Mouse (Mus musculus) thymus, postnatal 0 days (tissue): ENCODE data around the gene Acp7. TPM values are rescaled to one million over a fixed set of nuclear protein-coding genes. Genes with fewer than 3 reads are reported as not detected.
A peak's percentile ranks its signal among the peaks of the same experiment; 100 is the strongest.
"Not testable (repeated sequence)": the region's sequence is repeated elsewhere in the genome, so short reads cannot be mapped to it uniquely, and the experiment has no call there.

Source experiments
- DNase-seq: peaks from one replicate; pipeline ENCODE4 v3.0.0-alpha.2; 2015; ENCODE audit warnings: low spot score
- polyA plus RNA-seq: library from polyadenylated mRNA; unstranded; fragments of >200 nt; fragmentation: Nextera tagmentation; extraction: Ambion mirVana; gene quantifications from 2 replicates; pipeline ENCODE4 v1.2.1, GENCODE M21; 2015

The Acp7 gene
- polyA plus RNA-seq, result 0.06 and 0.07 TPM in 2 replicates

DNA sequence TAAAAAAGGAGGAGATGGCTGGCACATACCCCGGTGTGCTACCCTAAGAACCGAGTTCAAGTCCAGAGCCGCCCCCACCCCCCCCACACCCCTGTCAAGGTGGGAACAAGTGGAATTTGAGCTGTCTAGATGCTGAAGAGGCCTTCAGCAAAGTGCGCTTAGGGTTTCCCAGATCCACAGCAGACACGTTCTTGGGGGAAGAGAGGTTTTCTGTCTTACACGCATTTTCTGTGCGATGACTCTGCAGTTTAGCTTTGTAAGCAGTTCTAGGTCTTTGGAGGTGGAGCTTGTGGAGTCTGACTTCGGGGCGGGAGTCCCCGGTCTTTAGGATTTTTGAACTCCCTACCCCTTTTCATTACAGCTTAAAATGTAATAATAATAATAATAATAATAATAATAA, at the start of gene Acp7:
Gene Acp7 (minus strand): TSS at position 260 of the 400 bp plus-strand sequence.
- DNase-seq, result no peak

DNA sequence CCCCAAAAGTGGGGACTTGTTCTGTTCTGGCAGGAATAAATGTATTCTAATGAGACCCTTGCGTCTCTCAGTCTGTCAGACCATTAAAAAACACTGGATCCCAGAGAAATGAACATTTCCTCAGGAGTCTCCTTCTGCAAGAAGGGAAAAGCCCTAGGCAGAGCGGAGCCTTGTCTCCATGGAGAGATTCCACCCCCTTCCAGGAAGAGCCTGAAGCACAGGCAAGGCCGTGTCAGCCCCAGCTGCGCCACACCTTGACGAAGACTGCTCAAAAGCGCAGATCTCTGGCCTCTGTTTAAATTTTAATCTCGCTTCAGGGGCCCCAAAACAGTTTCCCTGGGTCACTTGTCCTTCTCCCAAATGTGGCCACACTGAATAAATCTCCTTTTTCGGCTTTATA, 46.5 kb upstream of the Acp7 start:
- no peak for DNase-seq

DNA sequence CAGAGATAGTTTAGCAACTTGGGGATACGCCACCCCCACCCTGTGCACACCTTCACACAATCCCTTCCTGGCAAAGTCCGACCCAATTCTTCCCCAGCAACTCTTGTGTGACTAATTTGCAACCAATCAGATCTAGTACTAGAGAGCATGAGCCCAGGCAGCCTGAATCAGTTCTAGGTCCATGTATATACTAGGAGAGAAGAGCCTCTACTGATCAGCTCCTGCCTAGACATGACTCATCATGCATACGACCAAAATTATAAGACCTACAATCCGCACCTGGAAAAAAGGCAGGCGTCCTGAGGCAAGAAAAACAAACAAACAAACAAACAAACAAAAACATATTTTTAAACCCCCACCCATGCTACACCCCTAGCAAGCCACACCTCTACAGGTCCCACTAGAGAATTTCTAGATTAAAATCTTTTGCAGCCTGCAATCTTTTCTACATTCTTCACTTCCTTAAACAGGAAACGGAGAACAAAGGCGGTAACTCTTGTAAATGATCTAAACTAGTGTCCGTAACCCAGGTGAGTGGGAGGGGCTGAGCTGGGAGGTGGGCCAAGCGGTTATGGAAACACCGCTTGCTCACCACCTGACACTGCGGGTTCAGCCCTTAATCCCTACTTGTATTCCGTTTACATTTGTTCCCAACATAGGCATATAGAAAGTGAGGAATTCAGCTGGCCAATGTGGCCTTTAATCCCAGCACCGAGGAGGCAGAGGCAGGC, 45.8 kb upstream of the Acp7 start:
- DNase-seq, result peak; percentile 24

GRCm38 (mm10) chr7:28675746-28676145, 44.6 kb upstream of the Acp7 start:
- DNase-seq, result no peak

- no peak for DNase-seq
Measured at GRCm38 (mm10) chr7:28674994-28675393, 43.9 kb upstream of the Acp7 start.

- DNase-seq, result not testable (repeated sequence)
Measured at GRCm38 (mm10) chr7:28672786-28673185, 41.7 kb upstream of the Acp7 start.

- DNase-seq, result peak; percentile 47
Measured at GRCm38 (mm10) chr7:28672276-28672675, 41.1 kb upstream of the Acp7 start.

- peak; percentile 75 for DNase-seq
Measured at GRCm38 (mm10) chr7:28671172-28671571, 40.0 kb upstream of the Acp7 start.

DNA sequence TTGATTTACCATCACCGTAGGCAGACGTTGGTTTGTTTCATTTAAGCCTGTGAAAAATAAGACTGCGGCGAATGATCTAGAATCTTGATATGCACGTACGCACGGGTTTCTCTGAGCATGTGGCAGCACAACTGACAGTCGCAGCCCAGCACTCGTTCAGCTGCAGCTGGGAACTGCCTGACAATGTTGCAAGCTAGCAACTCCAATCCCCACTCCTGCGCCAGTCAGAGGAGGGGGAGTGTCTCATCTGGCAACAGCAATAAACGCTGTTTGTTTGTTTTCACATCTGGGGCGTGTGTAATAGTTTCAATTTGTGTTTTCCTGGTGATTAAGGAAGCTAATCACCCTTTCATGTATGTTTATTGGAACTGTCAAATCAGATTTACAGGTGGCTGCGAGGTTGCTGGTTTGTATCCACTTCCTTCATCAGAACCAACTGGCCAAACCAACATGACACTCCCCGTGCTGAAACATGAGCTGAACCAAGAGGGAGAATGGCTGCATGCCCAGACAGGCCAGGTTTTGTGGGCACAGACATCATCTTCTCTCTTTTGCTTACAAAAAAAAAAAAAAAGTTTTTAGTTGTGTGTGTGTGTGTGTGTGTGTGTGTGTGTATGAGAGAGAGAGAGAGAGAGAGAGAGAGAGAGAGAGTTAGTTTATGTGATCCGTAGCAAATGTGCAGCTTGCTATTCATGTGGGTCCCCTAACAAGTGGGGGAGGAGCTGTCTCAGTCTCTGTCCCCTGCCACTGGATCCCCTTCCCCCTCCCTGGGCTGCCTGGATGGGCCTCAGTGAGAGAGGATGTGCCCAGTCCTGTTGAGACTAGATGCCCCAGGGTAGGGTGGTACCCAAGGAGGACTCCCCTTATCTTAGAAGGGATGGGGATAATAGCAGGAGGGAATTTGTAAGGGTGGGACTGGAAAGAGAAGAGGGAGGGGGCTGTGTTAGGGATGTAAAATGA, 34.8 kb upstream of the Acp7 start:
- DNase-seq, result peak; percentile 54

DNA sequence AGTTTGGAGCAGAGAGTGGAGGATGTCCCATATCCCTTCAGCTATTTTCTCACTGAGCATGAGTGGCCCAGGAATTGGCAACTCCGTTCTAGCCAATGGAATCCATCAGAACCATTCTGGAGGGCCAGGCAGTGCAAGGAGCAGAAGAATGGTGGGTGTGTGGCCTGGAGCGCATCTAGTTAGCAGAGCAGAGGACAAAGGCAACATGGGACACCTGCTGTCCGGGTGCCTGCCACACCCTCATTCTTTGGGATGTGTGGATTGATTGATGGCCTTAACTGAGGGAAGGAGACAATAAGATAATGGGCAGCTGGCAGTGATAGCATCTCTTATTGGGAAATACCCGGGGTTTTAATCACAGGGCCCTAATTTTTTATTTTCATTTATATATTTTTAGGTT, 25.3 kb upstream of the Acp7 start:
- no peak for DNase-seq

- no peak for DNase-seq
Measured at GRCm38 (mm10) chr7:28651157-28651556, 20.0 kb upstream of the Acp7 start.

DNA sequence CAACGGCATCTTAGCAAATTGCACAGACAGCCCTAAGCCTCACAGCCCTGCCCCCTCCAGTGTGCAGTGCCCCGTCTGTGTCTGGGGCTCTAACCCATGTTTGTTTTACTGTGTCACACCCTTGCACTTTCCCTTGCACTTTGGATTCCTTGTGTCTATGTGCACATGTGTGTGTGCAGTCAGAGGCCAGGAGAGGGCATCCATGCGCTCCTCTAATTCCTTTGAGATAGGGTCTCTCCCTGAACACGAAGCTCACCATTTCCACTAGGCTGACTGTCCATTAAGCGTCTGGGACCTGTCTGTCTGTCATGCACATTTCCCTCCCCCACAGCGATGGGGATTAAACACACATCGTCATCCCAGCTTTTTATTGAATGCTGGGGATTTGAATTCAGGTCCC, 15.9 kb upstream of the Acp7 start:
- DNase-seq, result peak; percentile 41

DNA sequence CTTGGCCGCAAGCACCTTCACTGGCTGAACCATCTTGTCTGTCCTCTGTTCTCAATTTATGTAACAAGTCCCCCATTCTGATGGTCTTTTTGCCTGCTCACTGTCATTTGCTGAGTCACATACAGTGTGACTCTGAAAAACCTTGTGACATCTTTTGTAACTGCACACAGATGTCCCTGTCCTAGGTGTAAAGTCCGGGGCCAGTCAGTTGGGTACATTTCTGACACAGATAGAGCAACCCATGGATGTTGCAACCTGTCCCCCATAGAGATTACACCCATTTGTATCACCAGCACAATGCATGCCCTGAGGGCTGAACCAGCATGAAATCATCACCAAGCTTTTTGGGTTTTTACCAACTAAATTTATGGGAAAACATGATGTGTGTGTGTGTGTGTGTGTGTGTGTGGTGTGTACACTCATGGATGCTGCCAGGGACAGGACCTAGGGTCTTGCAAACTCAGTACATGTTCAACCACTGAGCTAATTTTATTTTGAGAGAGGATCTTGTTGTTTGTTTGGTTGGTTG, 14.9 kb upstream of the Acp7 start:
- DNase-seq, result no peak

GRCm38 (mm10) chr7:28645366-28645765, 14.2 kb upstream of the Acp7 start:
- no peak for DNase-seq

- DNase-seq, result no peak
Measured at GRCm38 (mm10) chr7:28641546-28641945, 10.4 kb upstream of the Acp7 start.

DNA sequence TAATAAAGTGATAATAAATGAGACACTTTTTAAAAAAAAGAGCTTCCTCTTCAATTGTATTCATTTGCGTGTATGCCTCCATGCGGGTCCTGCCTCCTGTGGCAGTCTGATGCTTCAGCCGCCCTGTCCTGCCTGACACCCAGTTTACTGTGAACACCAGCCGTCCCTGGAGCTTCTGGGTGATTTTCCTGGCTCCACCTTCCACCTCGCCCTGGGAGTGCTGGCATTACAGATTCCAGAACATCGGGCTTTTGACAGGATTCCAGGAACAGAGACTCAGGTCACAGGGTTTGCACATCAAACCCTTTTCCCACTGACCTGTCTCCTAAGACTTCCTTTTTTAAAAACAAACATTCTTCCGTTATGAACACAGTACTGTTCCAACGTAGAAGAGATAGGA, 6.4 kb upstream of the Acp7 start:
- DNase-seq, result no peak

DNA sequence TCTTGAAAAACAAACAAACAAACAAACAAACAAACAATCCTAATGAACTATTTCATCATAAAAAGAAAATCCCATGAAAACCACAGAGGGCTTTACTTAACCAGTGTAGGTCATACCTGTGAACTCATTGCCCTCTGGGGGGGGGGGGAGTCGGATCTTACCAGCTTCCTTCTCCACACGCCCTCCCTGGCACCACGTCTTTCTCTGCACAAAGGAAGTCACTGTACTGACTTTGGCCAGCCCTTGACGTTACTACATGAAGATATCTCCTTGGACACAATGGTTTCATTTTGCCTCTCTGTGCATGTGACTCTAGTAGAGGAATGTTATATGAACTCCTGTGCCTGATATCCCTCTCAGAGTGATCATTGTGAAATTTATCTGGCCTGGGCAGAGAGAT, 3.0 kb upstream of the Acp7 start:
- DNase-seq, result no peak

DNA sequence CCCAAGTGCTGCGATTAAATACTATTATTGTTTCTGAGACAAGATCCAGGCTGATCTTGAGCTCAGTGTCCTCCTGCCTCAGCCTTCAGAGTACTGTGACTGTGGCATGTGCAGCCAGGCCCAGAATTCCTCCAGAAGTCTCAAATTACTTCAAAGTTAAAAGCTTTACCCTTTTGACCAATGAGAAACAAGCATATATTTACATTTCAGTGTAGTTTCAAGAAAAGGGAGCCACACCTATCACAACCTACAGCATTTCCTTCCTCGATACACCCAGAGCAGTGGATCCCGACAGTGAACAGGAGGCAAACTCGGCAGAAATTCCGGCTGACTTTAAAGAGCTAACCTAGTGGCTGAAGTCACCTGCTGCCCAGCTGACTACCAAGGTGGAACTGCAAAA, 6.3 kb downstream of the Acp7 start:
- no peak for DNase-seq

DNA sequence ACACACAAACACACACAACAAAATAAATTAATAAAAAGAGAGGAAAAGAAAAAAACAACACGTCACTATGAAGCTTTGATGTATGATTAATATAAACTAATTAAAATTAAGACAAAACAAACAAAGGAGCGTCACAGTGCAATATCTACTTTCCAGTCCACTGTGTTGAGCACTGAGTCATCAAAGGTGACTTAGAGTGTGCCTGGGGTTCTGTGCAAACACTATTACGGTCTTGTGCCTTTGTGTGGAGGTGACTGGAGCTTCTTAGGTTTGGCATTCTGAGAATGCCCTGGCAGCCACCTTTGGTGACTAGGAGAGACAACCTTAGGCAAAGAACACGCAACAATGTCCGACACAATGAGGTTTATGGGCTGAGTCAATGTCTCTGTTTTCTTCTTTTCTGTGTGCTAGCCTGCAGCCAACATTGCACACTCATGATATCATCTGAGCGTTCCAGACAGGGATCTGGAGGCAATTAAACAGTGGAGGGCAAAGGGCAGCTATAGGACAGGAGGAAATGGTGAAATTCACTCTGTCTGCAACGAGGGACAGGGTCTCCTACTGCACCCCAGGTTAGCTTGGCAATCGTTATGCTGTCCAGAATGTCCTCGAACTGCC, 11.9 kb downstream of the Acp7 start:
- no peak for DNase-seq

DNA sequence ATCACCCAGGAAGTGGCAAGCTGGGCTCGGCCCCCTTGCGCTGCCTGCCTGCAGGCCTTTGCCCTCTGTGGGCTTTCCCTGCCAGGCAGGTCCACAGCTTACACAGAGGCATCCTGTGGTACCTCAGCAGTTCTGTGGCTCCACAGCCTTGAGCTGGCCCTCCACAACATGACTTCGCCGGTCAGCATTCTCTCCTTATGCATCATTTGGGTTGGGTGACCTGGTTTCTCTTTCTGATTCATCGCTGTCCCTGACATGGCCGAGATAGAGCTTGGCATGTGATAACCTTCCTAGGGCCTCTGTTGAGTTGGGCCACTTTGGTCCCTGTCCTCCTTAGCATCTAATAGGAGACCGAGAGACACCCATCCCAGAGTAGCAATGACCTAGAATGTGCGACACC, 25.2 kb downstream of the Acp7 start:
- no peak for DNase-seq

DNA sequence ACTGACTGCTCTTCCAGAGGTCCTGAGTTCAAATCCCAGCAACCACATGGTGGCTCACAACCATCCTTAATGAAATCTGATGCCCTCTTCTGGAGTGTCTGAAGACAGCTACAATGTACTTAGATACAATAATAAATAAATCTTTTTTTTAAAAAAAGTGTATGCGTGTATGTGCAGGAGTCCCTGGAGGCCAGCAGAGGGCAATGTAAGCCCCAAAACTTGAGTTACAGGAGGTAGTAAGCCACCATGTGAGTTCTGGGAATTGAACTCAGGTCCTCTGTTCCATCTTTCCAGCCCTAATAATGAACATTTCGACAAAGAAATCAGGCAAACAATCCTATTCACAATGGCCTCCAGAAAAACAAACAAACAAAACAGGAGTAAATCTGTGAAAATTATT, 27.3 kb downstream of the Acp7 start:
- DNase-seq, result not testable (repeated sequence)

DNA sequence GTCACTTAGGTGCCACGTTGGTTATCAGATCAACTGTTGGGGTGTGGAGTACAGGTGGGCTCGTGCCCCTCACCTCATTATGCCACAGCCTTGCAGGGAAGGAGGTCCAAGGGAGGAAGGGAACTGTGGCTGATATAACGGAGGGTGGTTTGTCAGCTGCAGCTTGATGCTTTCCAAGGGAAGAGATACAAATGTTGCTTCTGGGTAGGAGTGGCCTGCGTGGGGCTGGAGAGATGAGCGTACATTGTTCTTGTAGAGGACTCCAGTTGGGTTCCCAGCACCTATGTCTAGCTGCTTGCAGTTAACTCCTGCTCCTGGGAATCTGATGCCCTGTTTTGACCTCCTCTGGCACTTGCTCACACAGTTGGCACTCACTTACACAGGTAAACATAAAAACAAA, 28.0 kb downstream of the Acp7 start:
- DNase-seq, result no peak
